Mouse (Mus musculus): ENCODE data around the gene Endov.

Endov gene

GRCm38 (mm10) chr11:119490861-119491689 lies at the start of gene Endov:
TSS of gene Endov (plus strand) at chr11:119491347.
- DNase-seq (ENCODE audit: low spot score): peak; percentile 98

- no peak for DNase-seq (ENCODE audit: low spot score)
Observed at GRCm38 (mm10) chr11:119442199-119442598, 48.9 kb upstream of the Endov start.

- DNase-seq (ENCODE audit: low spot score): no peak
Observed at GRCm38 (mm10) chr11:119443442-119443841, 47.7 kb upstream of the Endov start.

- DNase-seq (ENCODE audit: low spot score): no peak
Observed at GRCm38 (mm10) chr11:119456097-119456496, 35.0 kb upstream of the Endov start.

- DNase-seq (ENCODE audit: low spot score): no peak
Observed at GRCm38 (mm10) chr11:119477876-119478275, 13.3 kb upstream of the Endov start.

GRCm38 (mm10) chr11:119491690-119492087 lies 542 bp downstream of the Endov start:
- DNase-seq (ENCODE audit: low spot score): no peak

- no peak for DNase-seq (ENCODE audit: low spot score)
Observed at GRCm38 (mm10) chr11:119492830-119493229, 1.7 kb downstream of the Endov start.

GRCm38 (mm10) chr11:119493516-119493915 lies 2.4 kb downstream of the Endov start:
- no peak for DNase-seq (ENCODE audit: low spot score)

- no peak for DNase-seq (ENCODE audit: low spot score)
Observed at GRCm38 (mm10) chr11:119496147-119496546, 5.0 kb downstream of the Endov start.

GRCm38 (mm10) chr11:119497451-119497850 lies 6.3 kb downstream of the Endov start:
- DNase-seq (ENCODE audit: low spot score): no peak

GRCm38 (mm10) chr11:119499297-119499696 lies 8.2 kb downstream of the Endov start:
- no peak for DNase-seq (ENCODE audit: low spot score)

- DNase-seq (ENCODE audit: low spot score): no peak
Observed at GRCm38 (mm10) chr11:119500011-119500410, 8.9 kb downstream of the Endov start.

GRCm38 (mm10) chr11:119503675-119504074 lies 12.5 kb downstream of the Endov start:
- peak; percentile 43 for DNase-seq (ENCODE audit: low spot score)

- no peak for DNase-seq (ENCODE audit: low spot score)
Observed at GRCm38 (mm10) chr11:119506386-119506785, 15.2 kb downstream of the Endov start.

- DNase-seq (ENCODE audit: low spot score): no peak
Observed at GRCm38 (mm10) chr11:119507772-119508171, 16.6 kb downstream of the Endov start.

GRCm38 (mm10) chr11:119509165-119509776 lies 18.1 kb downstream of the Endov start:
- no peak for DNase-seq (ENCODE audit: low spot score)

GRCm38 (mm10) chr11:119513038-119513659 lies 22.0 kb downstream of the Endov start:
- DNase-seq (ENCODE audit: low spot score): no peak

- no peak for DNase-seq (ENCODE audit: low spot score)
Observed at GRCm38 (mm10) chr11:119514108-119514860, 23.1 kb downstream of the Endov start.

- DNase-seq (ENCODE audit: low spot score): no peak
Observed at GRCm38 (mm10) chr11:119514967-119515636, 24.0 kb downstream of the Endov start.

- no peak for DNase-seq (ENCODE audit: low spot score)
Observed at GRCm38 (mm10) chr11:119515823-119516676, 24.9 kb downstream of the Endov start.

All from ovary, postnatal 10 days (tissue).